Mouse (Mus musculus): ENCODE data around the gene Ttc26. TPM values are rescaled to one million over a fixed set of nuclear protein-coding genes. Genes with fewer than 3 reads are reported as not detected.
A peak's percentile ranks its signal among the peaks of the same experiment; 100 is the strongest.

Gene Ttc26
- 12.1 and 14.3 TPM in 2 replicates for polyA plus RNA-seq (2011; ENCODE audit: insufficient read depth, insufficient read length, low read depth, missing spikeins)

- TF ChIP-seq EP300 (IDR thresholded peaks at IDR 0.05; ENCODE audit: insufficient read depth, low read depth, low read length), result no peak
- TF ChIP-seq CTCF (IDR thresholded peaks at IDR 0.05; ENCODE audit: low read depth, low read length), result no peak
- peak; percentile 54 for TF ChIP-seq POLR2A (IDR thresholded peaks at IDR 0.05; ENCODE audit: insufficient read depth, low read length)
- Histone ChIP-seq H3K36me3 (ENCODE audit: control insufficient read depth, insufficient read depth, low read length, poor library complexity, severe bottlenecking) (no peaks in the 10 kb centered on the region), H3K27ac (ENCODE audit: insufficient read depth, low read length) (no peak within 1 kb of the TSS), H3K27me3 (ENCODE audit: control insufficient read depth, insufficient read depth, low read length, poor library complexity, severe bottlenecking) (no peaks in the 10 kb centered on the region), H3K4me1 (ENCODE audit: control insufficient read depth, insufficient read depth, low read length) (no peaks in the 10 kb centered on the region), H3K4me3 (ENCODE audit: low read depth, low read length) (peak within 1 kb of the TSS; percentile 96), H3K9me3 (replicated peaks; ENCODE audit: control insufficient read depth, insufficient read depth, low read length, poor library complexity, severe bottlenecking) (no peaks in the 10 kb centered on the region), H3K9ac (ENCODE audit: low read depth, poor library complexity, severe bottlenecking) (peak within 1 kb of the TSS; percentile 82)
Measured at GRCm38 (mm10) chr6:38381129-38381771, at the start of gene Ttc26. Gene Ttc26 (plus strand): TSS chr6:38381469.

GRCm38 (mm10) chr6:38335264-38335663 lies 46.0 kb upstream of the Ttc26 start:
- Histone ChIP-seq H3K27me3 (ENCODE audit: control insufficient read depth, insufficient read depth, low read length, poor library complexity, severe bottlenecking) (no peaks in the 10 kb centered on the region), H3K36me3 (ENCODE audit: control insufficient read depth, insufficient read depth, low read length, poor library complexity, severe bottlenecking) (peaks cover 17% of the 10 kb centered on the region), H3K4me1 (ENCODE audit: control insufficient read depth, insufficient read depth, low read length) (no peaks in the 10 kb centered on the region), H3K9me3 (replicated peaks; ENCODE audit: control insufficient read depth, insufficient read depth, low read length, poor library complexity, severe bottlenecking) (no peaks in the 10 kb centered on the region), H3K4me3 (ENCODE audit: low read depth, low read length) (no peak overlapping the region), H3K27ac (ENCODE audit: insufficient read depth, low read length) (no peak overlapping the region), H3K9ac (ENCODE audit: low read depth, poor library complexity, severe bottlenecking) (no peak overlapping the region)
- TF ChIP-seq CTCF (IDR thresholded peaks at IDR 0.05; ENCODE audit: low read depth, low read length) (no peak), EP300 (IDR thresholded peaks at IDR 0.05; ENCODE audit: insufficient read depth, low read depth, low read length) (no peak), POLR2A (IDR thresholded peaks at IDR 0.05; ENCODE audit: insufficient read depth, low read length) (no peak)

- Histone ChIP-seq H3K36me3 (ENCODE audit: control insufficient read depth, insufficient read depth, low read length, poor library complexity, severe bottlenecking) (peaks cover 13% of the 10 kb centered on the region), H3K4me3 (ENCODE audit: low read depth, low read length) (no peak overlapping the region), H3K27me3 (ENCODE audit: control insufficient read depth, insufficient read depth, low read length, poor library complexity, severe bottlenecking) (no peaks in the 10 kb centered on the region), H3K27ac (ENCODE audit: insufficient read depth, low read length) (no peak overlapping the region), H3K9me3 (replicated peaks; ENCODE audit: control insufficient read depth, insufficient read depth, low read length, poor library complexity, severe bottlenecking) (no peaks in the 10 kb centered on the region), H3K4me1 (ENCODE audit: control insufficient read depth, insufficient read depth, low read length) (no peaks in the 10 kb centered on the region), H3K9ac (ENCODE audit: low read depth, poor library complexity, severe bottlenecking) (no peak overlapping the region)
- no peak for TF ChIP-seq EP300 (IDR thresholded peaks at IDR 0.05; ENCODE audit: insufficient read depth, low read depth, low read length)
- TF ChIP-seq POLR2A (IDR thresholded peaks at IDR 0.05; ENCODE audit: insufficient read depth, low read length), result no peak
- TF ChIP-seq CTCF (IDR thresholded peaks at IDR 0.05; ENCODE audit: low read depth, low read length), result peak; percentile 31
Measured at GRCm38 (mm10) chr6:38337166-38337705, 44.0 kb upstream of the Ttc26 start.

GRCm38 (mm10) chr6:38337951-38338350 lies 43.3 kb upstream of the Ttc26 start:
- TF ChIP-seq POLR2A (IDR thresholded peaks at IDR 0.05; ENCODE audit: insufficient read depth, low read length) (no peak), CTCF (IDR thresholded peaks at IDR 0.05; ENCODE audit: low read depth, low read length) (no peak), EP300 (IDR thresholded peaks at IDR 0.05; ENCODE audit: insufficient read depth, low read depth, low read length) (no peak)
- H3K4me3 ChIP-seq (ENCODE audit: low read depth, low read length), result no peak overlapping the region
- peaks cover 13% of the 10 kb centered on the region for H3K36me3 ChIP-seq (ENCODE audit: control insufficient read depth, insufficient read depth, low read length, poor library complexity, severe bottlenecking)
- H3K9ac ChIP-seq (ENCODE audit: low read depth, poor library complexity, severe bottlenecking), result no peak overlapping the region
- no peaks in the 10 kb centered on the region for H3K27me3 ChIP-seq (ENCODE audit: control insufficient read depth, insufficient read depth, low read length, poor library complexity, severe bottlenecking)
- no peaks in the 10 kb centered on the region for H3K4me1 ChIP-seq (ENCODE audit: control insufficient read depth, insufficient read depth, low read length)
- no peak overlapping the region for H3K27ac ChIP-seq (ENCODE audit: insufficient read depth, low read length)
- H3K9me3 ChIP-seq (replicated peaks; ENCODE audit: control insufficient read depth, insufficient read depth, low read length, poor library complexity, severe bottlenecking), result no peaks in the 10 kb centered on the region

GRCm38 (mm10) chr6:38339078-38339477 lies 42.2 kb upstream of the Ttc26 start:
- Histone ChIP-seq H3K27ac (ENCODE audit: insufficient read depth, low read length) (no peak overlapping the region), H3K27me3 (ENCODE audit: control insufficient read depth, insufficient read depth, low read length, poor library complexity, severe bottlenecking) (no peaks in the 10 kb centered on the region), H3K9me3 (replicated peaks; ENCODE audit: control insufficient read depth, insufficient read depth, low read length, poor library complexity, severe bottlenecking) (no peaks in the 10 kb centered on the region), H3K9ac (ENCODE audit: low read depth, poor library complexity, severe bottlenecking) (no peak overlapping the region), H3K36me3 (ENCODE audit: control insufficient read depth, insufficient read depth, low read length, poor library complexity, severe bottlenecking) (peaks cover 13% of the 10 kb centered on the region), H3K4me1 (ENCODE audit: control insufficient read depth, insufficient read depth, low read length) (no peaks in the 10 kb centered on the region), H3K4me3 (ENCODE audit: low read depth, low read length) (no peak overlapping the region)
- TF ChIP-seq CTCF (IDR thresholded peaks at IDR 0.05; ENCODE audit: low read depth, low read length) (no peak), POLR2A (IDR thresholded peaks at IDR 0.05; ENCODE audit: insufficient read depth, low read length) (no peak), EP300 (IDR thresholded peaks at IDR 0.05; ENCODE audit: insufficient read depth, low read depth, low read length) (no peak)

All from ES-Bruce4 (cell line).